Mouse (Mus musculus) brain, embryonic 14.5 days (tissue): ENCODE results near the gene Gng12.

Source experiments
- CTCF ChIP-seq: fragments of 200-500 bp; IDR thresholded peaks from 2 replicates; pipeline ENCODE4 v1.5.1; 2012; ENCODE audit warnings: inconsistent platforms, mild to moderate bottlenecking, moderate library complexity, borderline replicate concordance; ENCODE audit not compliant: insufficient read depth, insufficient read length; ENCODE audit errors: extremely low read depth
- POLR2A ChIP-seq: fragments of 200-500 bp; IDR thresholded peaks from 2 replicates; pipeline ENCODE4 v1.6.1; 2012; ENCODE audit warnings: mild to moderate bottlenecking, inconsistent platforms, borderline replicate concordance; ENCODE audit not compliant: poor library complexity, insufficient read depth, insufficient read length, severe bottlenecking; ENCODE audit errors: extremely low read depth

DNA sequence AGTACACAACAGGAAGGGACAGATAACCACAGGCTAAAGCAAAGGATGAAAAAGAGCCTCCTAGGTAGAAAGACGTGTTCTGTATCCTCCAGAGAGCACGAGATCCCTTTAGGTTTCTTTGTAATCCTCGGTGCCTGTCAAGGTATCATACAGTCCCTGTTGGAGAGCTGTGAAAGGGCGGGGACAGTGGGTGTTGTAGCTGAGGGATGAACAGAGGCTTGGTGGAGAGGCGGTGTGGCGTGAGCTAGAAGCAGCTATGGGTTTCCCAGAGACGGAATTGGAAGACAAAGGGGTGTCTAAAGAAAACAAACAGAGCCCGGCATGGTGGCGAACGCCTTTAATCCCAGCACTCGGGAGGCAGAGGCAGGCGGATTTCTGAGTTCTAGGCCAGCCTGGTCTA lies 89.9 kb downstream of the Gng12 start:
- no peak for TF ChIP-seq POLR2A
- no peak for TF ChIP-seq CTCF
